Mouse (Mus musculus): Measurements from ENCODE around the gene Kat2b. TPM values are rescaled to one million over a fixed set of nuclear protein-coding genes. Genes with fewer than 3 reads are reported as not detected.

Gene Kat2b
- polyA plus RNA-seq, 1 experiment from 2014 or later: 5.2 TPM

GRCm38 (mm10) chr17:53578776-53579175 lies 12.1 kb downstream of the Kat2b start:
- no peaks in the 10 kb centered on the region for H3K9me3 ChIP-seq (ENCODE audit: low read depth, low read length)
- H3K27ac ChIP-seq (ENCODE audit: low read depth): no peak overlapping the region
- no peak overlapping the region for H3K9ac ChIP-seq
- no peak overlapping the region for H3K4me3 ChIP-seq (ENCODE audit: low read depth, low read length)
- H3K4me1 ChIP-seq (ENCODE audit: insufficient read depth): no peaks in the 10 kb centered on the region
- TF ChIP-seq CTCF (IDR thresholded peaks at IDR 0.05; ENCODE audit: low read depth): no peak
- H3K4me2 ChIP-seq: no peak overlapping the region
- WGBS: 53% methylated on average over 9 of the region's 9 CpGs
- no peaks in the 10 kb centered on the region for H3K36me3 ChIP-seq (ENCODE audit: insufficient read depth)
- ATAC-seq (ENCODE audit: insufficient read depth) (no peak), DNase-seq (no peak)
- no peaks in the 10 kb centered on the region for H3K27me3 ChIP-seq (ENCODE audit: insufficient read depth, low read length)

- ATAC-seq (ENCODE audit: insufficient read depth): no peak
- Histone ChIP-seq H3K4me2 (no peak overlapping the region), H3K27ac (ENCODE audit: low read depth) (no peak overlapping the region), H3K4me1 (ENCODE audit: insufficient read depth) (no peaks in the 10 kb centered on the region), H3K9me3 (ENCODE audit: low read depth, low read length) (no peaks in the 10 kb centered on the region), H3K9ac (no peak overlapping the region), H3K4me3 (ENCODE audit: low read depth, low read length) (no peak overlapping the region), H3K27me3 (ENCODE audit: insufficient read depth, low read length) (no peaks in the 10 kb centered on the region), H3K36me3 (ENCODE audit: insufficient read depth) (no peaks in the 10 kb centered on the region)
- no peak for TF ChIP-seq CTCF (IDR thresholded peaks at IDR 0.05; ENCODE audit: low read depth)
- DNase-seq: no peak
- 67% methylated on average over 4 of the region's 4 CpGs for WGBS
These were observed 13.0 kb downstream of the Kat2b start for GRCm38 (mm10) chr17:53579612-53580011.

- Histone ChIP-seq H3K9ac (no peak overlapping the region), H3K27ac (ENCODE audit: low read depth) (no peak overlapping the region), H3K9me3 (ENCODE audit: low read depth, low read length) (no peaks in the 10 kb centered on the region), H3K4me3 (ENCODE audit: low read depth, low read length) (no peak overlapping the region), H3K36me3 (ENCODE audit: insufficient read depth) (no peaks in the 10 kb centered on the region), H3K27me3 (ENCODE audit: insufficient read depth, low read length) (no peaks in the 10 kb centered on the region), H3K4me1 (ENCODE audit: insufficient read depth) (no peaks in the 10 kb centered on the region), H3K4me2 (no peak overlapping the region)
- ATAC-seq (ENCODE audit: insufficient read depth) (no peak), DNase-seq (no peak)
- WGBS: 60% methylated on average over 3 of the region's 3 CpGs
- TF ChIP-seq CTCF (IDR thresholded peaks at IDR 0.05; ENCODE audit: low read depth): no peak
These were observed 13.6 kb downstream of the Kat2b start for GRCm38 (mm10) chr17:53580237-53580636.

- DNase-seq: no peak
- Histone ChIP-seq H3K9ac (no peak overlapping the region), H3K4me1 (ENCODE audit: insufficient read depth) (peaks cover 5% of the 10 kb centered on the region; the same call in 1 of the 2 replicates), H3K4me3 (ENCODE audit: low read depth, low read length) (no peak overlapping the region), H3K27me3 (ENCODE audit: insufficient read depth, low read length) (no peaks in the 10 kb centered on the region), H3K4me2 (no peak overlapping the region), H3K36me3 (ENCODE audit: insufficient read depth) (no peaks in the 10 kb centered on the region), H3K27ac (ENCODE audit: low read depth) (no peak overlapping the region), H3K9me3 (ENCODE audit: low read depth, low read length) (no peaks in the 10 kb centered on the region)
- TF ChIP-seq CTCF (IDR thresholded peaks at IDR 0.05; ENCODE audit: low read depth): no peak
- 55% methylated on average over 4 of the region's 4 CpGs for WGBS
- no peak for ATAC-seq (ENCODE audit: insufficient read depth)
These were observed 15.4 kb downstream of the Kat2b start for GRCm38 (mm10) chr17:53582026-53582585.

- Histone ChIP-seq H3K27me3 (ENCODE audit: insufficient read depth, low read length) (no peaks in the 10 kb centered on the region), H3K9me3 (ENCODE audit: low read depth, low read length) (no peaks in the 10 kb centered on the region), H3K4me3 (ENCODE audit: low read depth, low read length) (no peak overlapping the region), H3K36me3 (ENCODE audit: insufficient read depth) (no peaks in the 10 kb centered on the region), H3K27ac (ENCODE audit: low read depth) (no peak overlapping the region), H3K4me2 (no peak overlapping the region), H3K4me1 (ENCODE audit: insufficient read depth) (peaks cover 6% of the 10 kb centered on the region; the same call in 1 of the 2 replicates), H3K9ac (no peak overlapping the region)
- no peak for TF ChIP-seq CTCF (IDR thresholded peaks at IDR 0.05; ENCODE audit: low read depth)
- no peak for ATAC-seq (ENCODE audit: insufficient read depth)
- WGBS: 85% methylated on average over 7 of the region's 7 CpGs
- no peak for DNase-seq
These were observed 16.1 kb downstream of the Kat2b start for GRCm38 (mm10) chr17:53582805-53583204.

GRCm38 (mm10) chr17:53583846-53584579 lies 17.4 kb downstream of the Kat2b start:
- Histone ChIP-seq H3K36me3 (ENCODE audit: insufficient read depth) (no peaks in the 10 kb centered on the region), H3K27ac (ENCODE audit: low read depth) (no peak overlapping the region), H3K4me2 (no peak overlapping the region), H3K27me3 (ENCODE audit: insufficient read depth, low read length) (no peaks in the 10 kb centered on the region), H3K4me3 (ENCODE audit: low read depth, low read length) (no peak overlapping the region), H3K9ac (no peak overlapping the region), H3K9me3 (ENCODE audit: low read depth, low read length) (no peaks in the 10 kb centered on the region), H3K4me1 (ENCODE audit: insufficient read depth) (peaks cover 6% of the 10 kb centered on the region; the same call in 1 of the 2 replicates)
- TF ChIP-seq CTCF (IDR thresholded peaks at IDR 0.05; ENCODE audit: low read depth): no peak
- ATAC-seq (ENCODE audit: insufficient read depth) (no peak), DNase-seq (no peak)
- WGBS: 82% methylated on average over 11 of the region's 11 CpGs

GRCm38 (mm10) chr17:53587074-53587851 lies 20.6 kb downstream of the Kat2b start:
- WGBS: 37% methylated on average over 14 of the region's 14 CpGs
- no peak for TF ChIP-seq CTCF (IDR thresholded peaks at IDR 0.05; ENCODE audit: low read depth)
- H3K9me3 ChIP-seq (ENCODE audit: low read depth, low read length): no peaks in the 10 kb centered on the region
- no peaks in the 10 kb centered on the region for H3K27me3 ChIP-seq (ENCODE audit: insufficient read depth, low read length)
- no peaks in the 10 kb centered on the region for H3K36me3 ChIP-seq (ENCODE audit: insufficient read depth)
- peak; percentile 81 for ATAC-seq (ENCODE audit: insufficient read depth)
- H3K27ac ChIP-seq (ENCODE audit: low read depth): peak overlapping the region; percentile 60
- peak overlapping the region; percentile 32; the same call in 1 of the 2 replicates for H3K4me2 ChIP-seq
- peaks cover 6% of the 10 kb centered on the region; the same call in 1 of the 2 replicates for H3K4me1 ChIP-seq (ENCODE audit: insufficient read depth)
- H3K4me3 ChIP-seq (ENCODE audit: low read depth, low read length): no peak overlapping the region
- peak; percentile 88 for DNase-seq
- no peak overlapping the region for H3K9ac ChIP-seq
